Mouse (Mus musculus) layer of hippocampus, postnatal 10 days (tissue): ENCODE results near the gene Trim17. TPM values are rescaled to one million over a fixed set of nuclear protein-coding genes. Genes with fewer than 3 reads are reported as not detected.

Source experiments
- DNase-seq, 2 experiments: peaks; one replicate each; pipeline ENCODE4 v3.0.0; 2021; ENCODE audit warnings: low spot score in 2 of 2
- microRNA-seq, 2 experiments: library from miRNA; unstranded; fragments of <30 nt; microRNA quantifications; one replicate each; pipeline ENCODE4 v1.2.0; 2021
- total RNA-seq, 2 experiments: library from RNA; stranded (reverse); gene quantifications; 2 replicates each; pipeline ENCODE4 v1.2.3; 2021

Trim17 gene
- total RNA-seq, 2 experiments from 2014 or later = 2.9 to 3.7 TPM

- DNase-seq = no peak
Observed at GRCm38 (mm10) chr11:58990794-58991193, 36.3 kb downstream of the Trim17 start.

- no peak for DNase-seq
Observed at GRCm38 (mm10) chr11:58991911-58992310, 37.4 kb downstream of the Trim17 start.

GRCm38 (mm10) chr11:58993091-58993670 is 38.7 kb downstream of the Trim17 start:
- no peak for DNase-seq

- DNase-seq = peak; percentile 46 to 59
Observed at GRCm38 (mm10) chr11:58994337-58994826, 39.9 kb downstream of the Trim17 start.

GRCm38 (mm10) chr11:58995061-58995806 is 40.7 kb downstream of the Trim17 start:
- DNase-seq = no peak

GRCm38 (mm10) chr11:58995807-58996370 is 41.4 kb downstream of the Trim17 start:
- DNase-seq = no peak

GRCm38 (mm10) chr11:58997541-58997940 is 43.1 kb downstream of the Trim17 start:
- no peak for DNase-seq

- DNase-seq = no peak
Observed at GRCm38 (mm10) chr11:58999158-58999557, 44.7 kb downstream of the Trim17 start.

GRCm38 (mm10) chr11:58999830-59000229 is 45.3 kb downstream of the Trim17 start:
- no peak for DNase-seq

- DNase-seq = peak; percentile 58 to 63
Observed at GRCm38 (mm10) chr11:59000635-59001034, 46.1 kb downstream of the Trim17 start.

- DNase-seq = no peak
Observed at GRCm38 (mm10) chr11:59002327-59003079, 48.0 kb downstream of the Trim17 start.

GRCm38 (mm10) chr11:59015052-59015451 is 60.6 kb downstream of the Trim17 start:
- DNase-seq = peak in 1 of 2 experiments; percentile 42

Small RNAs within 50 kb of the gene (microRNA-seq; reads per million reads assigned to microRNA genes)
- 0.22 to 0.98 reads per million in 2 experiments for gene Gm44313

Other genes with a start within 250 kb of the Trim17 start
- under 1 TPM in 1 of 2 experiments, not detected in 1; 0.16 TPM for gene Olfr318, start 230.7 kb upstream of the Trim17 start, total RNA-seq
- gene Olfr317, start 215.5 kb upstream of the Trim17 start, total RNA-seq = under 1 TPM in 1 of 2 experiments, not detected in 1; 0.49 TPM
- under 1 TPM; 0.25 to 0.32 TPM for gene Olfr316, start 202.0 kb upstream of the Trim17 start, total RNA-seq
- not detected for gene Olfr315, start 181.5 kb upstream of the Trim17 start, total RNA-seq
- gene Olfr314, start 171.7 kb upstream of the Trim17 start, total RNA-seq = not detected
- gene Fam183b, start 152.7 kb upstream of the Trim17 start, total RNA-seq = 1 to 10 TPM; 5.3 to 6.9 TPM
- not detected for gene Olfr313, start 139.7 kb upstream of the Trim17 start, total RNA-seq
- gene Olfr312, start 125.4 kb upstream of the Trim17 start, total RNA-seq = not detected
- not detected for gene Olfr311, start 115.4 kb upstream of the Trim17 start, total RNA-seq
- gene Gm12258, start 107.5 kb upstream of the Trim17 start, total RNA-seq = 10 to 100 TPM; 16.2 to 17.7 TPM
- 10 to 100 TPM in 1 of 2 experiments, 1 to 10 TPM in 1; 6.6 to 11.7 TPM for gene 2810021J22Rik, start 87.5 kb upstream of the Trim17 start, total RNA-seq
- 10 to 100 TPM in 1 of 2 experiments, 1 to 10 TPM in 1; 9.9 to 10.1 TPM for gene Zfp39, start 50.5 kb upstream of the Trim17 start, total RNA-seq
- under 1 TPM in 1 of 2 experiments, not detected in 1; 0.22 TPM for gene Btnl10, start 36.8 kb upstream of the Trim17 start, total RNA-seq
- gene Rnf187, start 15.8 kb upstream of the Trim17 start, total RNA-seq = 100 to 1,000 TPM; 453 to 458 TPM
- 100 to 1,000 TPM; 146 to 155 TPM for gene Hist3h2ba, start 5.8 kb upstream of the Trim17 start, total RNA-seq
- gene Hist3h2a, start within 50 bp of the Trim17 start, total RNA-seq = 10 to 100 TPM; 59.3 to 61.6 TPM
- gene Trim11, start 23.4 kb downstream of the Trim17 start, total RNA-seq = 10 to 100 TPM; 24.7 to 28.6 TPM
- 1 to 10 TPM; 2.9 TPM for gene Obscn, start 181.7 kb downstream of the Trim17 start, total RNA-seq
- gene Iba57, start 209.1 kb downstream of the Trim17 start, total RNA-seq = 10 to 100 TPM; 11.0 to 12.0 TPM
- 1 to 10 TPM; 1.8 to 2.8 TPM for gene Gjc2, start 228.5 kb downstream of the Trim17 start, total RNA-seq
- gene Guk1, start 237.5 kb downstream of the Trim17 start, total RNA-seq = 100 to 1,000 TPM; 123 to 125 TPM
- gene Mrpl55, start 247.8 kb downstream of the Trim17 start, total RNA-seq = 10 to 100 TPM; 39.6 to 40.9 TPM